Mouse (Mus musculus): ENCODE measurements around the gene Abhd17c.

DNA sequence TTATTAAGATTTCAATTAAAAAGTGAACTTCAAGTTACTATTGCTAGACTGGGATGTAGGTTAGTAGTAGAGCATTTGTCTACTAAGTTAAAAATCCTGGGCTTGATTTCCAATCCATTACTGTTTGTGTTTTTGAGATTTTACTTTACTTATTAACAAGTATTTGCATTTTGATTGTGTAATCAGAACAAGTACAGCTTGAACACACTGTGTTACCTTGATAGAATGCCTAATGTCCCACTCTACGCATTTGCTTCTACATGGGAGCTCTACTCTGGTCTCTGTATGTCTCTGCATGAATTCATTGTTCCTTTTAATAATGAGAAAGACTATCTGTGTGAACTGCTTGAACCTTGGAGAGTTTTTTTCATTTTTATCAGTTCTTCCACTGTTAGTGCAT is 44.8 kb downstream of the Abhd17c start:
- TF ChIP-seq CTCF (IDR thresholded peaks at IDR 0.05) (no peak), EP300 (IDR thresholded peaks at IDR 0.05; ENCODE audit: insufficient read depth, low read depth, low read length) (no peak), POLR2A (IDR thresholded peaks at IDR 0.05; ENCODE audit: insufficient read depth, low read depth, low read length) (no peak)
